9 mouse cellular contexts compared by ENCODE assay signal in the genomic region with DNA sequence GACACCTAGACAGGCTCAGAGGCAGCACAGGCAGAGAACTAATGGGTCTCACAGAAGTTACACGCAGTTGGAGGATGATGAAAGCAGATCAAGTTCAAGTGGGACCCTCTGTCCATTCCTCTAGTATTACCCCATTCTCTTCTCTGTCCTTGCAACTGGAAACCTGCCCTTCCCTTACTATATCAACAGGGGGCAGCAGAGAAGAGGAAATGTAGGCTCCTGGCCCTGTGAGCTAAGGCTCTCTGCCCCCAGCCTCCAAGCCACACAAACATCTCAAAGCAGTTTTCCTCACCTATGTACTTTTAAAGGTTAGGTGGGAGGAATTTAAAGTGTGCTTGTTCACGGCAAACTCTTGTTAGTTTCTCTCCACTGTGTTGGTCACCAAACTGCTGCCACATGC. TPM values are rescaled to one million over a fixed set of nuclear protein-coding genes. Genes with fewer than 3 reads are reported as not detected.
DNase-seq lines count a peak whose midpoint lies in the region; ATAC-seq and TF ChIP-seq lines count a peak whose summit lies in the region.
"Had no signal": no experiment of that assay in that cellular context is flagged by ENCODE, and none has a peak within 500 bp of the region (broad histone marks: within the 10 kb centered on the region; RNA-seq: fewer than 3 reads in every experiment).

No protein-coding gene starts in this region.

- no peak overlapping the region for H3K4me3 ChIP-seq in olfactory bulb, adult 2 months (ENCODE audit: insufficient read depth, low read depth, low read length)
- H3K4me3 ChIP-seq: embryonic facial prominence, embryonic 15.5 days; limb, embryonic 15.5 days had no signal

- no peaks in the 10 kb centered on the region for H3K4me1 ChIP-seq in olfactory bulb, adult 2 months (ENCODE audit: control insufficient read depth, insufficient read depth, low read length)
- H3K4me1 ChIP-seq: embryonic facial prominence, embryonic 15.5 days; limb, embryonic 15.5 days had no signal

- TF ChIP-seq CTCF in olfactory bulb, adult 2 months (IDR thresholded peaks at IDR 0.05; ENCODE audit: insufficient read depth, low read depth, low read length), result 0 out of 2 replicates have a peak, but pooled peaks have one; percentile 12

- WGBS in olfactory bulb, adult 2 months, result 74% methylated on average over 2 of the region's 2 CpGs

- H3K27ac ChIP-seq in olfactory bulb, adult 2 months (ENCODE audit: insufficient read depth, low read depth, low read length), result no peak overlapping the region
- H3K27ac ChIP-seq: embryonic facial prominence, embryonic 15.5 days; limb, embryonic 15.5 days had no signal

- TF ChIP-seq POLR2A in olfactory bulb, adult 2 months (IDR thresholded peaks at IDR 0.05; ENCODE audit: insufficient read depth, low read depth, low read length), result no peak

- DNase-seq in left cerebral cortex, adult 11 months (ENCODE audit: low spot score), result peak; percentile 13
- no peak for DNase-seq in left cerebral cortex, adult 8-10 months (ENCODE audit: low spot score in 2 of 2)
- DNase-seq in NIH3T3 (ENCODE audit: low read depth), result peak; percentile 54
- DNase-seq in cerebellum, adult 11-12 months, result peak; percentile 10
- DNase-seq in kidney, postnatal 14 days, result peak; percentile 9

- ATAC-seq in erythroid progenitor cell, adult 5-6 weeks (replicated peaks; ENCODE audit: low FRiP score, poor library complexity, severe bottlenecking), result no peak

RNA-seq across cellular contexts. Expression of gene Slc2a12, which starts 26.0 kb away (rescaled TPM):
- total RNA-seq in left cerebral cortex, adult 8-10 months (2022), result 1 to 10 TPM; 3.0 to 4.3 (median 3.9) TPM
- polyA plus RNA-seq in olfactory bulb, adult 2 months (2012; ENCODE audit: insufficient read depth, insufficient read length, low replicate concordance, missing spikeins), result not detected in 2 replicates
- total RNA-seq in erythroid progenitor cell, adult 5-6 weeks (2015; ENCODE audit: low replicate concordance), result not detected in 2 replicates
- not detected in 2 replicates for total RNA-seq in erythroid progenitor cell, adult 5-6 weeks (2017; ENCODE audit: low replicate concordance)

Comparison
In these comparisons a context has a peak if more than half of its experiments do, and no peak if none do; other contexts are left out.
1. DNase-seq: peak in left cerebral cortex, adult 11 months (single experiment), NIH3T3 (single experiment), cerebellum, adult 11-12 months (single experiment) and kidney, postnatal 14 days (single experiment); none in left cerebral cortex, adult 8-10 months (0 of 2).
2. RNA of gene Slc2a12, which starts 26.0 kb away (total RNA-seq): 3.0 to 4.3 TPM in left cerebral cortex, adult 8-10 months; not detected in erythroid progenitor cell, adult 5-6 weeks; every median in the first group is over 4 times any median in the second.